In genomic region chr16:43370496-43371020, GRCm38 (mm10) we compare ENCODE assay signal across 20 mouse cellular contexts.
"Had no signal": no experiment of that assay in that cellular context is flagged by ENCODE, and none has a peak within 500 bp of the region (broad histone marks: within the 10 kb centered on the region; RNA-seq: fewer than 3 reads in every experiment).

No protein-coding gene starts in this region.

- H3K27me3 ChIP-seq: liver, embryonic 12.5 days; liver, embryonic 15.5 days; lung, embryonic 15.5 days; midbrain, embryonic 12.5 days; neural tube, embryonic 13.5 days; stomach, embryonic 15.5 days had no signal

- H3K36me3 ChIP-seq: liver, embryonic 12.5 days; liver, embryonic 15.5 days; lung, embryonic 15.5 days; midbrain, embryonic 12.5 days; neural tube, embryonic 13.5 days; stomach, embryonic 15.5 days had no signal

- H3K4me1 ChIP-seq: liver, embryonic 12.5 days; liver, embryonic 15.5 days; lung, embryonic 15.5 days; midbrain, embryonic 12.5 days; neural tube, embryonic 13.5 days; stomach, embryonic 15.5 days had no signal

- H3K9ac ChIP-seq: liver, embryonic 12.5 days; liver, embryonic 15.5 days; lung, embryonic 15.5 days; midbrain, embryonic 12.5 days; neural tube, embryonic 13.5 days; stomach, embryonic 15.5 days had no signal

- H3K4me2 ChIP-seq: liver, embryonic 12.5 days; liver, embryonic 15.5 days; lung, embryonic 15.5 days; midbrain, embryonic 12.5 days; neural tube, embryonic 13.5 days; stomach, embryonic 15.5 days had no signal

- DNase-seq: kidney, adult 2 months; kidney, postnatal 10 days; kidney, postnatal 36 days; layer of hippocampus, postnatal 36 days; lung, adult 18-20 months; retina, postnatal 1 day; right cerebral cortex, postnatal 25 days; spleen, adult 18-20 months; thymus, adult 2 months; thymus, postnatal 25 days had no signal

- ATAC-seq: liver, embryonic 12.5 days; midbrain, embryonic 16.5 days had no signal

- H3K9me3 ChIP-seq: liver, embryonic 12.5 days; liver, embryonic 15.5 days; lung, embryonic 15.5 days; midbrain, embryonic 12.5 days; neural tube, embryonic 13.5 days; stomach, embryonic 15.5 days had no signal

- H3K4me3 ChIP-seq: left cerebral cortex, adult 2 months; liver, embryonic 12.5 days; liver, embryonic 15.5 days; lung, embryonic 15.5 days; midbrain, embryonic 12.5 days; myocyte; neural tube, embryonic 13.5 days; stomach, embryonic 15.5 days had no signal

- H3K27ac ChIP-seq: left cerebral cortex, adult 2 months; liver, embryonic 12.5 days; liver, embryonic 15.5 days; lung, embryonic 15.5 days; macrophage; midbrain, embryonic 12.5 days; neural tube, embryonic 13.5 days; stomach, embryonic 15.5 days had no signal
